Mouse (Mus musculus) erythroblast, adult 5-6 weeks (primary cell): Measurements from ENCODE around the gene Hist1h2af. TPM values are rescaled to one million over a fixed set of nuclear protein-coding genes. Genes with fewer than 3 reads are reported as not detected.
"Not testable (repeated sequence)": the region's sequence is repeated elsewhere in the genome, so short reads cannot be mapped to it uniquely, and the experiment has no call there.

ENCODE experiments used
- ATAC-seq: replicated peaks from 2 replicates; pipeline ENCODE4 v1.8.0; 2016; ENCODE audit warnings: moderate number of reproducible peaks, mild to moderate bottlenecking, moderate TSS enrichment, inconsistent platforms; ENCODE audit not compliant: poor library complexity, low FRiP score, severe bottlenecking
- total RNA-seq, 2 experiments: library from RNA; stranded (forward) in 1 of 2; stranded (reverse) in 1 of 2; fragments of 150-400 nt in 1 of 2; fragments of 200-764, 138-1000 nt in 1 of 2; gene quantifications; 2 replicates each; pipeline versions ENCODE4 v1.2.3 to v1.2.4; 2015 to 2017; ENCODE audit warnings: low replicate concordance in 2 of 2

Gene Hist1h2af
- total RNA-seq, 2 experiments from 2014 or later = 32.7 to 1,298 TPM

DNA sequence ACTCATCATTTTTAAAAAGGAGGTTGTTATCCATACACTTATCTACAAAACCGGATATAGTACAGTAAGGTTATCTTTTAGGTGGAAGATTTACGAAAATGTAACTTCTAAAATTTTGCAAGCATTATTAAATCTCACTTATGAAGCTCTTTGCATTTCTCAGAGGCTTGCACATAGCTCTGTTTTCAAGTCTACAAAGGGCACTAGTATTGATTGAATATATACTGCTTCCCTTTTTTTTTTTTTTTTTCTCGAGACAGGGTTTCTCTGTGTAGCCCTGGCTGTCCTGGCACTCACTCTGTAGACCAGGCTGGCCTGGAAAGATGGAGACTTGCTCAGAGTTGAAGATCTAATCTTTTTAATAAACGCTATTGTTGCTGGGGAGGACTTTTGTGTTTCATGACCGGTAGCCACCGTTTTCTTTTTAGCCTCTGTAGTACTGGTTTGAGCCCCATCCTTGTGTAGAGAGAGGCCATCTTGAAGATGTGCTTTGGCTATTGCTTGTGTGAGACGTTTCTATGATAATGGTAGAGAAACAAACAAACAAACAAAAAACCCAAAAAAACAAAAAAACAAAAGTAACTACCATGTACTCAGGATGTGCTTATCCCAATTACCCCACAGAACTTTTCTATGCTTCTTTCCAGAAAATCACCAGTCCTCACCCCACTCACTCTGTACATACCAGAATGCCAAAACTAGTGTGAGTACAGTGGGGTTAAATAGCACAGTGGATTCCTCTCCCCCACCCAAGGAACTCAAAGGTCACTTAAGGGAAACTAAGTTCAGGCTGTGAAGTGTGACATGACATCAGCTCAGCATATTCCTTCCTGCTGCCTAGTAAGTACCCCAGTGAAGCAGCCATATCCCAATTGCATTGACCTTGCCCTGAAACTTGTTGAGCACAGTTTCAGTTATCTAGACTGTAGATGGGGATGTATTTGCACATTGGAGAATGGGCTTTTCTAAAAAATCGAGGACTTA lies 18.5 kb downstream of the Hist1h2af start:
- no peak for ATAC-seq

DNA sequence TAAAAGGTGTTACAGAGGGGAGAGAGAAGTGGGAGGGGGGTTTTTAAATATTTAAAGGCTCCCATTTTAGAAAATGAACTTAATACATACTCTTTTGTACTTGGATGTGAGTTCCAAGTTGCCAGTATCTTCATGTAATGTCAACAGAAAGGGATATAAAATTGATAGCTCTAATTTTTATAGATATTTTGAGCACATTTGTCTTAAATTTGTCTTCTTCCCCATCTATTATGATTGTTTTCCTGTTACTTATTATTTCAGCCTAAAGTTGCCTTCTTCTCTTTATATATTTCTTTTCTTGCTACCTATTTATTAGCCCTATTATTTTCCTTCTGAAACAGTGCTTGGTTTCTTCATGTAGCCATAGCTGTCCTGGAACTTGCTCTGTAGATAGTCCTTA lies 19.3 kb downstream of the Hist1h2af start, which contains the start of gene Hist1h1d:
Gene Hist1h1d (plus strand): TSS at position 301 of the 400 bp plus-strand sequence.
- ATAC-seq = no peak

DNA sequence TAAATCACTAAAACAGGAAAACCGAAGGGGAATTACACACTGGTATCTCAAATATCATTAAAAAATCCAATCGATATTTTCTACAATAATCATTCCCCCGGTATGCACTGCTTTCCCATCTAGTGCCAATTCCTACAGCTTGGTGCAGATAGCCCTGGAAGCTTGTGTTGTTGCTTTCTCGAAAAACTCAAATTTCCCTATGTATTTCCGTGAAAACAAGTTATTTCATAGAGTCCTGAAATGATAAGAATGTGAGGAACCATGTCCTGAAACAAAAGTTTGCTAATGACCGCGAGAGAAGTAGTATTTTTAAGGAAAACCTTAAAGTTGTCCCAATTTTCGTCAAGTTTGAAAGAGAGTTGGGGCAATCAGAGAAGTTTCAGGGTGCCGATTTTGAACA lies 20.7 kb downstream of the Hist1h2af start:
- ATAC-seq = no peak

DNA sequence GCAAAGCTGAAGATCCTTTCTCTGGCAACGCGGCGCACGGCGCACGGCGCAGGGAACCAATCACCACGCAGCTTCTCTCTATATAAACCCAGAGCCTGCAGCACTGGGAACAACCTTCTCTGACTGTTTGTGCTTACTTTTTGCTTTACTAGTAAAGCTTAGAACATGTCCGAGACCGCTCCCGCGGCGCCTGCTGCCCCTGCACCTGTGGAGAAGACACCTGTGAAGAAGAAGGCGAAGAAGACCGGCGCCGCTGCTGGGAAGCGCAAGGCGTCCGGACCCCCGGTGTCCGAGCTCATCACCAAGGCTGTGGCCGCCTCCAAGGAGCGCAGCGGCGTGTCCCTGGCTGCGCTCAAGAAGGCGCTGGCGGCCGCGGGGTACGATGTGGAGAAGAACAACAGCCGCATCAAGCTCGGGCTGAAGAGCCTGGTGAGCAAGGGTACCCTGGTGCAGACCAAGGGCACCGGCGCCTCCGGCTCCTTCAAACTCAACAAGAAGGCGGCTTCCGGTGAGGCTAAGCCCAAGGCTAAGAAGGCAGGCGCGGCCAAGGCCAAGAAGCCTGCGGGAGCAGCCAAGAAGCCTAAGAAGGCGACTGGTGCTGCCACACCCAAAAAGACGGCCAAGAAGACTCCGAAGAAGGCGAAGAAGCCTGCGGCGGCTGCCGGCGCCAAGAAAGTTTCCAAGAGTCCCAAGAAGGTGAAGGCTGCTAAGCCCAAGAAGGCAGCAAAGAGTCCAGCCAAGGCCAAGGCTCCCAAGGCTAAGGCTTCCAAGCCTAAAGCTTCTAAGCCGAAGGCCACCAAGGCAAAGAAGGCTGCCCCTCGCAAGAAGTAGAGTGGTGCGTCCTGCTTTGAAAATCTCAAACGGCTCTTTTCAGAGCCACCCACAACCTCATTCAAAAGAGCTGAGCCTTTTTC lies 21.5 kb downstream of the Hist1h2af start:
- ATAC-seq = peak; percentile 57

DNA sequence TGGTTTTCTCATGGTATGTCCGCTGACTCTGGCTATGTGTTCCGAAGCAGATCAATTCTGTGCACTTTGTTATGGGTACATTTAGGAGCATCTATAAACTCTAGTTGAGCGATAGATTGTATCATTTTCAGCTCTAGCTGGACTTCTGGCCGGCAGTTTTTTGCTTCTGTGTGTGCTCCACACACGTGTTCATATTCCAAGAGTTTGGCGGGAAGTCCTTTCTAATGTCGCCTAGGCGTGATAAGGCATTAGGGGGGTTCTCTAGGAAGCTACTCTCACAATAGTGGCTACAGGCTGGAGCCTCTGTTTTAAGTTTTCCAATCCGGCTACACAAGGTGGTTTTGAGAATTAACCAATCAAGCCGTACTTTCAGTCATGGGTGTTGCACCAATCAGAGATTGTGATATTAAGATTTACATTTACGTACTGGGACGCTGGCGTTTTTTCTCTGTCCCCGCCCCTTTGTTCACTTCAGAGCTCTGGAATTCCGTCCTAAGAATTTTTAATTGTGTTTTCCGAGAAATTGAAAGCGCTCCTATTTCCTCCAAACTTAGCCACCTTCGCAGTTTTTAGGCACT lies 22.2 kb downstream of the Hist1h2af start:
- peak; percentile 56 for ATAC-seq

DNA sequence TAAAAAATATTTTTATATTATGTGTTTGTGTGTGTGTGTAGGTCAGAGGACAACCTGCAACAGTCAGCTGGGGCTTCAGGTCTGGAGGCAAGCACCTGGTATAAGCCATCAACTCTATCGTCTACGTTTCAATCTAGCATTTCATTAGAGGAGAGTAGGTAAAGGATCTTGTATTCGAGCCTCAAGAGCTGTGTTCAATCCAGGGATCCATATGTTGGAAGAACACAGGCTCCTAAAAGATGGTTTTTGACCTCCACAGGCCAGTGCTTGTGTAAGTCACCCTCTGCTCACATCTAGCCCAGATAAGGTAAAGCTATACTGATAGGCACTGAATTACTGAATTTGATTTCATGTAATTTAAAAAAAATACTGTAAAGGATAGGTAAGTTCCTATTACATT lies 23.2 kb downstream of the Hist1h2af start:
- ATAC-seq = no peak

DNA sequence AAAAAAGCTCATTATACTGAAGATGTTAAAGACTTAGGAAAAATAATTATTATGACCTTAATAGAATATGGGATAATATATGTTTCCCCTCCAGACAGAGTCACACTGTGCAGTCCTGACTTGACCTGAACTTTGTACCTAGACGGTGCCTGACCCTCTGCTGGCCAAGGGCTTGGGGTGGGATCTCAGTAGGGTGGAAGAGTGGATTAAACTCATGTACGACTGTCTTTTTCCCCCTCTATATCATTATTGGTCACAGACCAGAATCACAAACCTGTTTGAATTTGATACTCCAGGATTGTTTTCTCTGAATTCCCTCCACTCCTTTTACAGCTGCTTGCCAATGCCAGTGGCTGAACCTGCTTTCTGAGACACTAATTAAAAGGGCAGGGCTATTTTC lies 27.0 kb downstream of the Hist1h2af start:
- not testable (repeated sequence) for ATAC-seq

DNA sequence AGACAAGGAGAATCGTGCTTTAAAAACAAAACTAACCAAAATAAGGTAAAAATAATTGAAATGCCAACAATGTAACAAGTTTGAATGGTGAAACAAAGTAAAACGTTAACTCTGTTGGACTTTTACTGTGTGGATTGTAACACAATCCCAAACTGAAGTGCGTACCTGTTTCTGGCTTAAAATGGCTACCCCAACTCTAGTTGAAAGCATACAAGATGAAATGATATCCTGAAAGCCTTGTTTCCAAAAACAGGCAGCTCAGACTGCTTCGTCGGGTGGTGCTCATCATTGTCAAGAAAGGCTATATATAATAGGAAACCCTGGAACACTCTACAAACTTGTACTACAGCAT lies 27.8 kb downstream of the Hist1h2af start:
- ATAC-seq = peak; percentile 55

DNA sequence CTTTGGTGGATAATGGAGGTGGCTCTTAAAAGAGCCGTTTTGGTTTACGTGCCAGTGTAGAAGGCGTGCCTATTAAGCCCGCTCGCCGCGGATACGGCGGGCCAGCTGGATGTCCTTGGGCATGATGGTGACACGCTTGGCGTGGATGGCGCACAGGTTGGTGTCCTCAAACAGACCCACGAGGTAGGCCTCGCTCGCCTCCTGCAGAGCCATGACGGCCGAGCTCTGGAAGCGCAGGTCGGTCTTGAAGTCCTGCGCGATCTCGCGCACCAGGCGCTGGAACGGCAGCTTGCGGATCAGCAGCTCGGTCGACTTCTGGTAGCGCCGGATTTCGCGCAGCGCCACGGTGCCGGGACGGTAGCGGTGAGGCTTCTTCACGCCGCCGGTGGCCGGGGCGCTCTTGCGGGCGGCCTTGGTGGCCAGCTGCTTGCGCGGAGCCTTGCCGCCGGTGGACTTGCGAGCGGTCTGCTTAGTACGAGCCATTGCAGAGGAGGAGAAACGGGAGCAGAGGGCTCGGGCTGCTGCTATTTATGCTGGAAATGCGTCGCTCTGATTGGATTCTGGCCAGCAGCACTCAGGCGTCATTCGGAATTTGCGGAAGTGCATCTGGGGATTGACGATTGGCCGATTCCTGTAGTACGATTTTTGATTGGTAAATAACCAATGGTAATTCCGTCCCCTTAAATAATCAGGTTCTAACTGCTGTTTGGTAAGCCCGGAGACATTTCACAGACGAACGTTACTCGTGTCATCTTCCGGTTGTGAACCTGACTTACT lies 28.4 kb downstream of the Hist1h2af start, which contains the start of gene Hist1h3e:
Gene Hist1h3e (minus strand): TSS at position 487 of the 777 bp plus-strand sequence.
- ATAC-seq = peak; percentile 91

DNA sequence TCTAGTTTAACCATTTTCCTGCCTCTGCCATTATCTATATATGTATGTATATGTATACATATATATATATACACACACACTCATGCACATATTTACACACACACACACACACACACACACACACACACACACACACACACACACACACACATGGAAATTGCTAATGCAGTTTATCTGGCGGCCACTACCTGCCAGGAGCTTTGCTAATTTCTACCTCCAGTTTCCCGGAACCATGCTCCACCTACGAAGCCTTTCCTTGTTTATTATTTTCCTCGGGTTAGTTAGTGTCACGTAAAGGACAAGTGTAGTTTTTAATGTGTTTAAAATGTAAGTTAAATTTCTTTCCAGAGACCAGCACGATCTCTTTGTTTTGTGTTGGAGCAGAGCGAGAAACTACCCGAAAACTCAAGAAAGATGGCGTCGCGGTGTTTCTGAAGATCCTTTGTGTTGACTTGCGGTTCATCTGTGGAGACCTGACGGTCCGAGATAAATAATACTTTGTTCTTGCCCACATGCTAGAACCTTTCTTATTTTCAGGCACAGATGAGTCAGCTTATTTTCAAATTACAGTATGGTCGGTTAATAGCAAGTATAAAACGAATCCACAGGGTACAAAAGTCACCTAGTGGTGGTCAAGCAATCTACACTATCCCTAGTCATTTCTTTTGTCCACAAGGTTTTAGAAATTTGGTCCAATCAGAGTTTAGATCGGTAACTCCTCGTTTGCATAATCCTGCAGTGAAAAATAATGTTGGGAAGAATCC lies 29.2 kb downstream of the Hist1h2af start:
- ATAC-seq = peak; percentile 51

DNA sequence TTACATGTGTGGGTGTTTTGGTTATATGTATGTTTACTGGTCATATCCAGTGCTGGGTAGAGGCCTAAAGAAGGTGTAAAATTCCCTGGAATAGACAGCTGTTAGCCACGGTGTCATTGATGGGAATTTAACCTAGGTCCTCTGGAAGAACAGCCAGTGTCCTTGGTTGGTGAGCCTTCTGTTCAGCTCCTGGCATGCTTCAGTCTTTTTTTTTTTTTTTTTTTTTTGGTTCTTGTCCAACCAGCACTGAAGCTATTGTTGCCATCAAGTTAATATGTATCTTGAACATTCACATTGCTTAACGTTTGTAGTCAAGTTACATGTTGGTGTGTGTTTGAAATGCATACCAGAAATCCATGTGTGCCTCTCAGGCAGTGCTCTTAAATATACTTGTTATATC lies 30.8 kb downstream of the Hist1h2af start:
- ATAC-seq = no peak

DNA sequence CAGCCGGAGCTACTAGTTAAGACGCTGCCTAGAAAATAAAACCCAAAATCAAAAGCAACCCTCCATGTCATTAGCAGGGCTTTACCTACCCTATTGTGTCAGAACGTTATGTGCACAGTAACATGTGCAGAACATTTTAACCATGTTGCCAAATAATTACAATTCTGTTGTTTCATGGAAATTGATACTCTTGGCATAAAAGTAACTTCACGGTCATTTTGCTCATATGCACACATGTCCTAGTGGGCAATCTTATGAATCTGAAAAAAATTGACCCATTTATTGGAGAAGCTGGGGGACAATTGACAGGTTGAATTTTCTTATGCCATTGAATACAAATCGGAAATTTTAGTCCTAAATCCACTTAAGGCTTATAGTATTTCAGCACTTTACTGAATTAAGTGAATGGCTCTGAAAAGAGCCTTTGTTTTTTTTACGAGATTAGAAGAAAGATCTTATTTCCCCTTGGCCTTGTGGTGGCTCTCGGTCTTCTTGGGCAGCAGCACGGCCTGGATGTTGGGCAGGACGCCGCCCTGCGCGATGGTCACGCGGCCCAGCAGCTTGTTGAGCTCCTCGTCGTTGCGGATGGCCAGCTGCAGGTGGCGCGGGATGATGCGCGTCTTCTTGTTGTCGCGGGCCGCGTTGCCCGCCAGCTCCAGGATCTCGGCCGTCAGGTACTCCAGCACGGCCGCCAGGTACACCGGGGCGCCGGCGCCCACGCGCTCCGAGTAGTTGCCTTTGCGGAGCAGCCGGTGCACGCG lies 36.7 kb downstream of the Hist1h2af start:
- ATAC-seq = not testable (repeated sequence)

DNA sequence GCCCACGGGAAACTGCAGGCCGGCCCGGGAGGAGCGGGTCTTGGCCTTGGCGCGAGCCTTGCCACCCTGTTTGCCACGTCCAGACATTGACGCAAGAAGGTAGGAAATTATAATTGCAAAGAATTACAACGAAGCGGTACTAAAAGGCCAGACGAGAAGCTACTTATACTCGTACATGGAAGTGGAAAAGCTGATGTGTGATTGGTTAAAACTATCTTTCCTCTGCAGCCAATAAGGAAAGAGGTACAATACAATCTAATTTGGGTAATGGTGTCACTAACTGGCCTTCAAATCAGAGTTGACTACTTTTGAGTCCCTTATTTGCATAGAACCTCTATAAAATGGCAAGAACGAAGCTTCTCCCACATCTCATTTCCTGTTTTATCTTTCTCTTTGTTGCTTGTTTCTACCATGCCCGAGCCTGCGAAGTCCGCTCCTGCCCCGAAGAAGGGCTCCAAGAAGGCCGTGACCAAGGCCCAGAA lies 37.4 kb downstream of the Hist1h2af start, which contains the start of the genes Hist1h2ae and Hist1h2bg:
Gene Hist1h2ae (minus strand): TSS at position 199 of the 482 bp plus-strand sequence.
Gene Hist1h2bg (plus strand): TSS at position 375 of the 482 bp plus-strand sequence.
- ATAC-seq = peak; percentile 79

DNA sequence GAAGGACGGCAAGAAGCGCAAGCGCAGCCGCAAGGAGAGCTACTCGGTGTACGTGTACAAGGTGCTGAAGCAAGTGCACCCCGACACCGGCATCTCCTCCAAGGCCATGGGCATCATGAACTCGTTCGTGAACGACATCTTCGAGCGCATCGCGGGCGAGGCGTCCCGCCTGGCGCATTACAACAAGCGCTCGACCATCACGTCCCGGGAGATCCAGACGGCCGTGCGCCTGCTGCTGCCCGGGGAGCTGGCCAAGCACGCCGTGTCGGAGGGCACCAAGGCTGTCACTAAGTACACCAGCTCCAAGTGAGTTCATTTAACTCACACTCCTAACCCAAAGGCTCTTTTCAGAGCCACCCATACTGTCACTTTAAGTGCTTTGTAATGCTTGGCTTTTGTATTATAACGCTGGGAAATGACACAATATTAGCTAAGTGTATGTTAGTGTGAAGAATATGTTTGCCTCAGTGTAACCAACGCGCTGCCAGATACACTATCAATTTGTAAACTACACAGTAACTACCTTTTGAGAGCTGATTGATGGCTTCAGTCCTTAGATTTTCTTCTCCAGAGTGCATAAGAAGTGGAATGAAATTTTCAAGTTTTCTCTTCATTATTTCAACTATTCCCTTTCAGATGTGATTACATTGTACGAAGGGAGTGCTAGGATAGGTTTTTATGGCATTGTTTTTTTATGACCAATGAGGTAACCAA lies 38.0 kb downstream of the Hist1h2af start:
- ATAC-seq = not testable (repeated sequence)

DNA sequence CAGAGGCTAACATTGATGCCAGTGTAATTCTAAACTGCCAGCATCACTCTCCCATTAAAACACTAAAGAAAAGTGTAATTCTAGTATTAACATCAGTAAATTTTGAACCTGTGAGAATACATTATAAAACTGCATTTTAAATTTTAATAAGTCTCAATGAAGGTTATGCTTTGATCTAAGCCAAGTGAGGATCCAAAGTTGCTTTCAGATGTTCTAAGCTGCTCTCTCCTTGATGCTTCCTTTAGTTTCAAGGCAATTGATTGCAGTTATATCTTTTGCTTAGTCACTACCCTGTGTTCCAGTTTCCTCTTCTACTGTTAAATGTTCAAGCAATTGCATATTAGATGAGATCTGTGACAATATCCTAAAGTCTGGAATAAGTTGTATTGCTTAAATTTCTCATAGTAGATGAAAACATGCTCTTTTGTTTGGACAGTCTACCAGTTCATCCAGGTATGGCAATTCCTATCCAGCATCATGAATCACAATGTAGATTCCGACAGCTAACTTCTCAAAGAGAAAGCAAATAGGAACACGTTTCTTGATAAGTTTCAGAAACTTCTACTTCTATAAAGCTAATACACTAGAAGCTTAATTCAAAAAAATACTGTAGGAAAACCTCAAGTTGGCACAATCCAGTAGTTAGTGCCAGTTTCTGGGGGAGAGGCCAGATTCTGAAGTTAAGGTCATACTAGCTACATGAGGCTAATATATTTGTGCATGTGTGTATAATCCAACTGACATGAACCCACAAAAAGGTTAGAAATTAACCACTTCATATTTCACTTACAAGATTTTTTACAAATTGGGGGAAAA lies 38.7 kb downstream of the Hist1h2af start:
- 0 out of 2 replicates have a peak, but pooled peaks have one; percentile 12 for ATAC-seq
